Mouse (Mus musculus) kidney, embryonic 16.5 days (tissue): Measurements from ENCODE around the gene Cldn16. TPM values are rescaled to one million over a fixed set of nuclear protein-coding genes. Genes with fewer than 3 reads are reported as not detected.
A peak's percentile ranks its signal among the peaks of the same experiment; 100 is the strongest.
"Not testable (repeated sequence)": the region's sequence is repeated elsewhere in the genome, so short reads cannot be mapped to it uniquely, and the experiment has no call there.

ENCODE experiments used
- ATAC-seq: fragments of 200-750 bp; cut with Nextera tagmentation; 2 replicates; pipeline ENCODE4 v1.8.0; 2017; ENCODE audit warnings: moderate TSS enrichment; ENCODE audit not compliant: low FRiP score, low TSS enrichment
- H3K27ac ChIP-seq: fragments of 300-500 bp; sonication (generic); 2 replicates; pipeline ENCODE4 v1.5.1; 2014; ENCODE audit warnings: low read length
- H3K27me3 ChIP-seq: fragments of 300-500 bp; sonication (generic); 2 replicates; pipeline ENCODE4 v1.6.1; 2014; ENCODE audit warnings: low read length, control low read depth, mixed read lengths; ENCODE audit not compliant: insufficient read depth
- H3K36me3 ChIP-seq: fragments of 300-500 bp; sonication (generic); 2 replicates; pipeline ENCODE4 v1.6.1; 2014; ENCODE audit warnings: low read length, control low read depth, mixed read lengths; ENCODE audit not compliant: insufficient read depth
- H3K4me1 ChIP-seq: fragments of 300-500 bp; sonication (generic); 2 replicates; pipeline ENCODE4 v1.6.1; 2014; ENCODE audit warnings: low read length, control low read depth, mixed read lengths; ENCODE audit not compliant: insufficient read depth
- H3K4me2 ChIP-seq: fragments of 300-500 bp; sonication (generic); replicated peaks from 2 replicates; pipeline ENCODE4 v1.6.1; 2014; ENCODE audit warnings: low read depth, low read length
- H3K4me3 ChIP-seq: fragments of 300-500 bp; sonication (generic); 2 replicates; pipeline ENCODE4 v1.5.1; 2014; ENCODE audit warnings: mild to moderate bottlenecking, low read length
- H3K9ac ChIP-seq: fragments of 300-500 bp; sonication (generic); replicated peaks from 2 replicates; pipeline ENCODE4 v1.6.1; 2014; ENCODE audit warnings: low read length
- H3K9me3 ChIP-seq: fragments of 300-500 bp; sonication (generic); 2 replicates; pipeline ENCODE4 v1.6.1; 2016; ENCODE audit warnings: low read length, control low read depth
- WGBS: fragments of 180-500 bp; shearing (Covaris S2); extraction: QIAGEN DNeasy Blood & Tissue Kit; methylation state at CpG from one replicate; pipeline ENCODE4 v1.1.7; 2014; 5-methylcytosine and 5-hydroxymethylcytosine counted together
- polyA plus RNA-seq: library from polyadenylated mRNA; unstranded; fragments of >200 nt; fragmentation: Nextera tagmentation; extraction: Ambion mirVana; gene quantifications from 2 replicates; pipeline ENCODE4 v1.2.1, GENCODE M21; 2015

The Cldn16 gene
- polyA plus RNA-seq, 1 experiment from 2014 or later, result 9.4 TPM

- Histone ChIP-seq H3K27me3 (no peaks in the 10 kb centered on the region), H3K36me3 (no peaks in the 10 kb centered on the region), H3K9me3 (no peaks in the 10 kb centered on the region), H3K27ac (no peak overlapping the region), H3K4me3 (no peak overlapping the region), H3K9ac (no peak overlapping the region), H3K4me1 (no peaks in the 10 kb centered on the region), H3K4me2 (no peak overlapping the region)
- 88% methylated on average over 4 of the region's 4 CpGs for WGBS
- ATAC-seq, result no peak
Measured at GRCm38 (mm10) chr16:26466535-26466934, 3.6 kb downstream of the Cldn16 start.

DNA sequence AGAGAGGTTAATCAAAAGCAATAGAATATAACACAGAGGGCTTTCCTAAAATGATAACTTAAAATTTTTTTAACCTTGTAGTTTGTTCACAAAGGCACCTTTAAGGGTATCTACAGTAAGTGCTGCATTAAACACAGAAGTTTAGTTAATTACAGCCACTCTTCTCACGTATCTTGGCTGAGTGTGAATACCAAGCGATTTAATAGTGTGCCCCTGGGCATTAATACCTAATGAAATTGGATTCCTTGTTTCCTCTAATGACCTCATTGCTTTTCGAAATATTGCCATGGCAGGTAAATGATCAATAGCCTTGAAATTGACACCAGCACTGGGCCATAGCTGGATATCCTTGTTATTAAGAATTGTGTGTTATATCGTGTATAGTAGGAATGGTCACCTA is 8.3 kb downstream of the Cldn16 start:
- WGBS, result 63% methylated on average over 4 of the region's 4 CpGs
- Histone ChIP-seq H3K27ac (no peak overlapping the region), H3K36me3 (no peaks in the 10 kb centered on the region), H3K4me2 (no peak overlapping the region), H3K4me1 (no peaks in the 10 kb centered on the region), H3K9ac (no peak overlapping the region), H3K27me3 (no peaks in the 10 kb centered on the region), H3K4me3 (no peak overlapping the region), H3K9me3 (no peaks in the 10 kb centered on the region)
- ATAC-seq, result no peak

- Histone ChIP-seq H3K27me3 (no peaks in the 10 kb centered on the region), H3K9me3 (no peaks in the 10 kb centered on the region), H3K9ac (no peak overlapping the region), H3K4me2 (no peak overlapping the region), H3K36me3 (no peaks in the 10 kb centered on the region), H3K4me1 (no peaks in the 10 kb centered on the region), H3K27ac (no peak overlapping the region), H3K4me3 (no peak overlapping the region)
- ATAC-seq, result no peak
- 20% methylated on average over 2 of the region's 2 CpGs for WGBS
Measured at GRCm38 (mm10) chr16:26495721-26496120, 32.8 kb downstream of the Cldn16 start.

DNA sequence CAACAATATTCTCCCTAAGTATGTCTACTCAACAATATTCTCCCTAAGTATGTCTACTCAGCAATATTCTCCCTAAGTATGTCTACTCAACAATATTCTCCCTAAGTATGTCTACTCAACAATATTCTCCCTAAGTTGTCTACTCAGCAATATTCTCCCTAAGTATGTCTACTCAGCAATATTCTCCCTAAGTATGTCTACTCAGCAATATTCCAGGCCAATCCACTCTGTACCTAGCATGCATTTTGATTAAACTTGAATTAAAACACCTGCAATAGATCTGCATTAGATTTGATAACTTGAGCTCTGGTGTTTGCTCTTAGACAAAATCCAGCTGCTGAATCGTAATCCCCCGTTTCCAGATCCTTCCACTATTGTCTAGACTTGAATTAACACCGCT is 36.8 kb downstream of the Cldn16 start:
- H3K4me3 ChIP-seq, H3K36me3 ChIP-seq, H3K27me3 ChIP-seq, ATAC-seq, H3K9ac ChIP-seq, H3K4me2 ChIP-seq, H3K9me3 ChIP-seq, H3K27ac ChIP-seq, H3K4me1 ChIP-seq: not testable (repeated sequence)
- WGBS, result 74% methylated on average over 3 of the region's 3 CpGs

DNA sequence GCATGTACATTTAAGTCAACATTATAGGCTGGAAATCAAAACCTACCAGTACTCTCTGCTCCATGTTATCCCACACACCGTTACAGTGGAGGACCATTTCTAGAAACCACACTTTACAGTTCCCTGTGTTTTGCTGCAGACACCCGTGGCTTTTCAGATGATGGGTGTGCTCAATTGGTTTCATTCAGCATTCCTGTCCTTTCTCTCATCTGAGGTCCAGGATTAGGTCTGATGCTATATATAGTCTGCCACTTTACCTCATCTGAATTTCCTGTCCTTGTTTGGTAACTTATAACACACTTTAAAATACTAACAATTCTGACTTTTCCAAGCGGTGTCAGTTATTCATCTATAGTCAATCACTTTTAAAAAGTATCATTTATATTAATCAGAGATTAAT is 37.8 kb downstream of the Cldn16 start:
- H3K27ac ChIP-seq, result no peak overlapping the region
- H3K4me1 ChIP-seq, result no peaks in the 10 kb centered on the region
- no peaks in the 10 kb centered on the region for H3K9me3 ChIP-seq
- H3K36me3 ChIP-seq, result no peaks in the 10 kb centered on the region
- no peak overlapping the region for H3K9ac ChIP-seq
- no peak overlapping the region for H3K4me2 ChIP-seq
- H3K27me3 ChIP-seq, result no peaks in the 10 kb centered on the region
- ATAC-seq, result no peak
- no peak overlapping the region for H3K4me3 ChIP-seq
- WGBS, result 87% methylated on average over 3 of the region's 3 CpGs

GRCm38 (mm10) chr16:26504961-26505360 is 42.0 kb downstream of the Cldn16 start:
- Histone ChIP-seq H3K4me3 (no peak overlapping the region), H3K36me3 (no peaks in the 10 kb centered on the region), H3K4me2 (no peak overlapping the region), H3K9me3 (no peaks in the 10 kb centered on the region), H3K9ac (no peak overlapping the region), H3K4me1 (no peaks in the 10 kb centered on the region), H3K27me3 (no peaks in the 10 kb centered on the region), H3K27ac (peak overlapping the region; percentile 50; the same call in 1 of the 2 replicates)
- no peak for ATAC-seq
- WGBS, result 61% methylated on average over 4 of the region's 4 CpGs

DNA sequence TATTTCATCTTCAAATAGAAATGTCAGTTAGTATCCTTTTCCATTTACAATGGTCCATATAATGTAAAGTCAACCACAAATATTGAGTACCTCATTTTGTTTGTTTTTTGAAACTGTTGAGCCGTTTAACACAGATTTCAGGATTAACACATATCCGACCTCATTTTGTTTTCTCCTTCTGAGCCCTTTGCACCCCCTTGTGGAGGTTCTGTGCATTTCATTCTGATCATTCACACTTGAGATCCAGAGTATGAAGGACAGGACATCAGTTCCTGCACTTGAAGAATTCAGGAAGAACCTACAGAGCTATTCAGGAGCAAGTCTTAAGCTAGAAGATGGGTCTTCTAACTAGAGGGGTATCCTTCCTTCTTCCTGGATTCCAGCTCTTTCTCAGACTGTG is 56.7 kb downstream of the Cldn16 start:
- H3K27me3 ChIP-seq, result peaks cover 4% of the 10 kb centered on the region; the same call in 1 of the 2 replicates
- no peak overlapping the region for H3K9ac ChIP-seq
- no peaks in the 10 kb centered on the region for H3K4me1 ChIP-seq
- 52% methylated on average over 2 of the region's 2 CpGs for WGBS
- no peak for ATAC-seq
- H3K27ac ChIP-seq, result no peak overlapping the region
- H3K4me2 ChIP-seq, result no peak overlapping the region
- no peak overlapping the region for H3K4me3 ChIP-seq
- no peaks in the 10 kb centered on the region for H3K36me3 ChIP-seq
- H3K9me3 ChIP-seq, result no peaks in the 10 kb centered on the region

DNA sequence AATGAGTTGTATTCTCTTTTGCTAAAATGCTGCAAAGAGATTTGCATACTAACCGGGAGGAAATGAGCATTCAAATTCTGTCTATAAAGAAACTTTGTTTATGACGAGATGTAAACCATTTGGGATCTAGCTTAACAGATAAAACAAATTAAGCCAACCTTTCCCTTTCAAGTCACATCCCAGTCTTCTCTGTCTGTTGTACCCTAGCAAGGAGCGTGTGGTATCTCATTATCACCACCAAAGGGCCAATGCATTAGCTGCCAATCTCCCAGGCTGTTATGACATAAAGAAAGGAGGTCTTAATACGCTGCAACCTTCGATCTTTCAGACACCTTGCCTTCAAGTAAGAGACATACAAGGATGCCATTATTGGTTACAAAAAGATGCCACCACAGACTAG is 62.9 kb downstream of the Cldn16 start:
- H3K9ac ChIP-seq, result no peak overlapping the region
- no peak overlapping the region for H3K4me3 ChIP-seq
- H3K36me3 ChIP-seq, result no peaks in the 10 kb centered on the region
- H3K27me3 ChIP-seq, result peaks cover 4% of the 10 kb centered on the region
- H3K4me2 ChIP-seq, result no peak overlapping the region
- ATAC-seq, result no peak
- H3K4me1 ChIP-seq, result peaks cover 11% of the 10 kb centered on the region
- H3K9me3 ChIP-seq, result no peaks in the 10 kb centered on the region
- WGBS, result 87% methylated on average over 5 of the region's 5 CpGs
- no peak overlapping the region for H3K27ac ChIP-seq

GRCm38 (mm10) chr16:26526669-26527068 is 63.7 kb downstream of the Cldn16 start, which contains the start of gene Tmem207:
Gene Tmem207 (minus strand): TSS chr16:26526769.
- 86% methylated on average over 4 of the region's 4 CpGs for WGBS
- H3K4me3 ChIP-seq, result no peak within 1 kb of the TSS
- peaks cover 4% of the 10 kb centered on the region for H3K27me3 ChIP-seq
- no peaks in the 10 kb centered on the region for H3K9me3 ChIP-seq
- no peak for ATAC-seq
- peaks cover 16% of the 10 kb centered on the region for H3K4me1 ChIP-seq
- H3K4me2 ChIP-seq, result no peak within 1 kb of the TSS
- H3K36me3 ChIP-seq, result no peaks in the 10 kb centered on the region
- no peak within 1 kb of the TSS for H3K27ac ChIP-seq
- no peak within 1 kb of the TSS for H3K9ac ChIP-seq

GRCm38 (mm10) chr16:26527931-26528666 is 65.2 kb downstream of the Cldn16 start:
- 43% methylated on average over 10 of the region's 10 CpGs for WGBS
- peak overlapping the region; percentile 21; the same call in 1 of the 2 replicates for H3K4me2 ChIP-seq
- H3K27me3 ChIP-seq, result peaks cover 4% of the 10 kb centered on the region
- H3K4me1 ChIP-seq, result peaks cover 16% of the 10 kb centered on the region
- H3K9me3 ChIP-seq, result no peaks in the 10 kb centered on the region
- no peak overlapping the region for H3K4me3 ChIP-seq
- H3K9ac ChIP-seq, result no peak overlapping the region
- H3K36me3 ChIP-seq, result no peaks in the 10 kb centered on the region
- H3K27ac ChIP-seq, result peak overlapping the region; percentile 56
- peak; percentile 94 for ATAC-seq
